Mouse (Mus musculus) midbrain, embryonic 14.5 days (tissue): ENCODE data around the gene 1700088E04Rik. TPM values are rescaled to one million over a fixed set of nuclear protein-coding genes. Genes with fewer than 3 reads are reported as not detected.

Source experiments
- ATAC-seq: fragments of 200-750 bp; cut with Nextera tagmentation; 2 replicates; pipeline ENCODE4 v1.8.0; 2017; ENCODE audit warnings: moderate number of reproducible peaks, moderate library complexity; ENCODE audit not compliant: low FRiP score, low TSS enrichment
- DNase-seq: peaks from one replicate; pipeline ENCODE4 v3.0.0-alpha.2; 2015
- H3K27ac ChIP-seq: fragments of 300-500 bp; sonication (generic); replicated peaks from 2 replicates; pipeline ENCODE4 v1.5.1; 2014; ENCODE audit warnings: mild to moderate bottlenecking, low read depth, low read length, moderate library complexity
- H3K27me3 ChIP-seq: fragments of 300-500 bp; sonication (generic); 2 replicates; pipeline ENCODE4 v1.6.1; 2014; ENCODE audit warnings: low read length, control low read depth, mixed read lengths; ENCODE audit not compliant: control insufficient read depth, insufficient read depth
- H3K36me3 ChIP-seq: fragments of 300-500 bp; sonication (generic); 2 replicates; pipeline ENCODE4 v1.6.1; 2014; ENCODE audit warnings: low read length, control low read depth; ENCODE audit not compliant: control insufficient read depth, insufficient read depth
- H3K4me1 ChIP-seq: fragments of 300-500 bp; sonication (generic); 2 replicates; pipeline ENCODE4 v1.6.1; 2014; ENCODE audit warnings: mild to moderate bottlenecking, antibody characterized with exemption, low read length, control low read depth; ENCODE audit not compliant: control insufficient read depth, insufficient read depth
- H3K4me2 ChIP-seq: fragments of 300-500 bp; sonication (generic); 2 replicates; pipeline ENCODE4 v1.6.1; 2014; ENCODE audit warnings: mild to moderate bottlenecking, low read length, moderate library complexity
- H3K4me3 ChIP-seq: fragments of 300-500 bp; sonication (generic); replicated peaks from 2 replicates; pipeline ENCODE4 v1.5.1; 2014; ENCODE audit warnings: low read depth, low read length
- H3K9ac ChIP-seq: fragments of 300-500 bp; sonication (generic); replicated peaks from 2 replicates; pipeline ENCODE4 v1.6.1; 2014; ENCODE audit warnings: mild to moderate bottlenecking, low read length, moderate library complexity
- H3K9me3 ChIP-seq: fragments of 300-500 bp; sonication (generic); 2 replicates; pipeline ENCODE4 v1.6.1; 2016; ENCODE audit warnings: low read length, control low read depth, mixed read lengths; ENCODE audit not compliant: control insufficient read depth
- whole genome bisulfite sequencing: fragments of 180-500 bp; shearing (Covaris S2); extraction: QIAGEN DNeasy Blood & Tissue Kit; methylation state at CpG from one replicate; pipeline ENCODE4 v1.1.7; 2014; 5-methylcytosine and 5-hydroxymethylcytosine counted together
- polyA plus RNA-seq: library from polyadenylated mRNA; unstranded; fragments of >200 nt; fragmentation: Nextera tagmentation; extraction: Ambion mirVana; gene quantifications from 2 replicates; pipeline ENCODE4 v1.2.1, GENCODE M21; 2014

Gene 1700088E04Rik
- polyA plus RNA-seq, 1 experiment from 2014 or later = 14.0 TPM

DNA sequence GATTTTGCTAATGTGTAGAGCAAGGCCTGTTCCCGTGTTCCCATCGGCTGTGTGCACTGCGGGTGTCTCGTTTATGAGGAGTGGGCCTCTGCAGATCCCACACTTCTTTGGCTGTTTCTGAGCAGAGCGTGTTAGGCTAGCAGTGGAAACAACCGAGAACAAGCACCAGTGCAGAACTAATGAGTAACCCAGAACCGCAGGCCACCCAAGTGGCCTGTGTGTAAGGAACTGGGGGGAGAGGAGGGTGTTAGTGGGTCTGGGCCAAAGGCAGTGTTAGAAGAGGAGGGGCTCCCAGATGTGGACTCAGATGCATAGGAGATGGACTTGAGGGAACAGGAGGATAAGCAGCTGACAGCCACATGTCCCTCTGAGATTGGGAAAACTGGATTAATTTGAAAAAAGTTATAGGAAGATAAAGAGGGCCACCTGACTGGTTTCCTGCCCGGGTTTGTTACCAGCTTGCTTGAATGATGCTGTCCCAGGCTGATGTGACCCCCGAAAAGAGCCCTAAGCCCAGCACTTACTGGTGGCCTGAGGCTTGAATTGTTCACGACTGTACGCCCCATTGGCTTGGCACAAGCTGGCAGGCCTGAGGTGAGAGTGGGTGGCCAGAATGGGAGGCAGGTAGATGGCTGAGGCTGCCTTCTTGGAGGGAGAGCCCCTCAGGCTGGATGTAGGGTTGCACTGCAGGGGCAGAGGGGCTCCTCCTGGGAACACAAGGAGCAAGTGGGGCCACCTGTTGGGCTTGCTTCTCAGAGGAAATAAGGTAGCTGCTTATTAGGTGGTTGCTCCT is 5.1 kb downstream of the 1700088E04Rik start:
- no peaks in the 10 kb centered on the region for H3K9me3 ChIP-seq
- H3K4me3 ChIP-seq = no peak overlapping the region
- H3K27me3 ChIP-seq = no peaks in the 10 kb centered on the region
- H3K9ac ChIP-seq = no peak overlapping the region
- H3K4me2 ChIP-seq = no peak overlapping the region
- peaks cover 4% of the 10 kb centered on the region; the same call in 1 of the 2 replicates for H3K4me1 ChIP-seq
- no peak overlapping the region for H3K27ac ChIP-seq
- no peak for ATAC-seq
- 69% methylated on average over 11 of the region's 11 CpGs for WGBS
- H3K36me3 ChIP-seq = peaks cover 31% of the 10 kb centered on the region
- DNase-seq = no peak

DNA sequence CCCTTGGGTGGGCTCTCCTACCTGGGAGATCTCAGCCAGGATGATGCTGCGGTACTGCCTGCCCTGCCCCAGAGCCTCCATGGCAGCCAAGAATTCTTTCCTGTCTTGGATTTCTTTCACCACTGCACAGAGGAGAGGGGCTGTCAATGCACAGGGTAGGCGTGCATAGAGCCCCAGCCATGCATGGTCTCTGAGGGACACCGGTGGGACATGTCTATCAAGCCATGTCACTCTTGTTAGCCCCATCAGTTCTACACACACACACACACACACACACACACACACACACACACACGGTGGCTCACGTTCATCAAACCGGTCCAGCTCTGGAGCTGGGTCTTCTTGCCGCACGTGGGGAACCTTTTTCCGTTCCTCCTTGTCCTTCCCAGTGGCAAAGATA is 5.7 kb downstream of the 1700088E04Rik start:
- Histone ChIP-seq H3K4me3 (no peak overlapping the region), H3K9ac (no peak overlapping the region), H3K27me3 (no peaks in the 10 kb centered on the region), H3K27ac (no peak overlapping the region), H3K9me3 (no peaks in the 10 kb centered on the region), H3K4me2 (no peak overlapping the region), H3K36me3 (peaks cover 38% of the 10 kb centered on the region), H3K4me1 (peaks cover under 1% of the 10 kb centered on the region; the same call in 1 of the 2 replicates)
- WGBS = 73% methylated on average over 9 of the region's 9 CpGs
- ATAC-seq = no peak
- no peak for DNase-seq

DNA sequence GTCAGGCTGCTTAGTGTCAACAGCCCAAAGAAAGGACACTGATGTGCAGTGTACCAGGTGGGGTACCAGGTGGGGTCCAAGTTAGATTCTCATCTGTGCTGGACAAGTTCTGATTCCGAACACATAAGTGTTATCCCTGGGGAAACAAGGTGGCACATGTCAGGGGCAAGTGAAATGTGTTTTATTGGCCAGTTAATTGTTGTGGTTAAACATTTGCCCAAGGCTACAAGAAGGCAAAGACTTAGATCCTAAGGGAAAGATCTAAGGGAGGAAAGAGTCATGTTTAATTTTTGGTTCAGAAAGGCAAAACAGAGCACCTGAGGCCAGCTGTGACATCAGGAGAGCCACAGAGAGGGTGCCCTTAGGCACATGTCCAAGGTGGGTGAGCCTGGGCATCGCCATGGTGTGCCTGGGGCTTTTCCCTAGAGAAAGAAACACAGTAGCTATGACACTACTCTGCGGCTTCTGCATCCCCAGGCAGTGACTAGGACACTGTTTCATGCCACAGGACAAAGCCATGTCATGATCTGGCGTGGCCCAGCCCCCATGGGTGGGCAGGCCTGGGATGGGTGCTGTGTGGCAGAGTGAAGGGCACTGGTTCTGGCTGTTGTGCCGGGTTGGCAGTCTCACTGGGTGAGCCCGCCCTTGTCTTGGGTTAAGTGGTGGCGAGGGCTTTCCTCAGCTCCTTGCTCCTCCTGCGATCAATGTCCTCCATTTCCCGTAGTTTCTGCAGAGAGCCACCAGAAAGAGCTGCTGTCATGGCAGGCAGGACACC is 6.4 kb downstream of the 1700088E04Rik start:
- no peaks in the 10 kb centered on the region for H3K27me3 ChIP-seq
- no peak for ATAC-seq
- 83% methylated on average over 9 of the region's 9 CpGs for WGBS

DNA sequence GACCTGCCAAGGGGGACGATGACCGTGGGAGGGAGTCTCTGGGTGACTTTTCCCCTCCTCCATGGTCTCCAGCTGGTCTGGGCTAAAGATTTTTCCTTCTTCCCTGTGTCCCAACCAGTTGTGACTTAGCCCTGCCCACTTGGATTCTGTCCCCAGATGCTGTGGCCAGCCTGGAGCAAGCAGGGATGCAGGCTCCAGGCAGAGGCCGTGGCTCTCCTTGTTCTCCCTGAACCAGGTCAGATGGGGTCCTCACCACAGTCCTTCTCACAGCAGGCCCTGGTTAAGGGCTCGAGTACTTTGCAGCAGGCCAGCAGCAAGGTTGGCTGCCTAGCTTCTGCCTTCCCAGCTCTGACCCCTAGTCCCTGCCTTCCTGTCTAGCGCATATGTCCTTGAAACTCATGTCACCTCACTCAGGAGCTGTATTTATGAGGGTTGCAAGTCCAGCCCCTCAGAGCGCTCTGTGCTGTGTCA is 7.8 kb downstream of the 1700088E04Rik start:
- H3K9ac ChIP-seq = no peak overlapping the region
- ATAC-seq (no peak), DNase-seq (no peak)
- no peaks in the 10 kb centered on the region for H3K9me3 ChIP-seq
- no peaks in the 10 kb centered on the region for H3K4me1 ChIP-seq
- no peak overlapping the region for H3K4me3 ChIP-seq
- no peaks in the 10 kb centered on the region for H3K27me3 ChIP-seq
- no peak overlapping the region for H3K4me2 ChIP-seq
- 86% methylated on average over 6 of the region's 6 CpGs for WGBS
- H3K36me3 ChIP-seq = peaks cover 56% of the 10 kb centered on the region
- H3K27ac ChIP-seq = no peak overlapping the region

More for the DNA sequence above, 6.4 kb downstream of the 1700088E04Rik start:
- Histone ChIP-seq H3K4me2 (no peak overlapping the region), H3K9ac (no peak overlapping the region), H3K4me3 (no peak overlapping the region), H3K36me3 (peaks cover 44% of the 10 kb centered on the region), H3K9me3 (no peaks in the 10 kb centered on the region), H3K4me1 (no peaks in the 10 kb centered on the region), H3K27ac (no peak overlapping the region)
- no peak for DNase-seq

DNA sequence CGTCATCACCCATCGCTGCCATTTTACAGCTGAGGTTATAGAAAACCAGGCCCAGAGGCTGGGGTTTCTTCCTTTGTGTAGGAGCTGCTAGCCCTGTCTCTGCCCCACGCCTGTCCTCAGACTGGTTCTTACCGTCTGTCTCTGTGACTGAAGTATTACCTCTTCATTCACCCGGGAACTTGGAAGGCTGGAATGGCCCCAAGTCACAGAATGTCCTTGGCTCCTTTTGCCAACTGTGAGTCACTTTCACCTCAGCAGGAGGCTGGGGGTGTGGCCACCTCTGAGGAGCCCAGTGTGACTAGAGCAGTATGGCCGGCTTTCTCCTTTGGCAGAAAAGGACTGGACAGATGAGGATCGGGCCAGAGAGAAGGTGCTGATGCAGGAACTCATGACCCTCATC is 9.6 kb downstream of the 1700088E04Rik start:
- ATAC-seq = no peak
- Histone ChIP-seq H3K4me1 (no peaks in the 10 kb centered on the region), H3K9ac (no peak overlapping the region), H3K27me3 (no peaks in the 10 kb centered on the region), H3K9me3 (no peaks in the 10 kb centered on the region), H3K36me3 (peaks cover 72% of the 10 kb centered on the region), H3K27ac (no peak overlapping the region), H3K4me3 (no peak overlapping the region), H3K4me2 (no peak overlapping the region)
- 80% methylated on average over 7 of the region's 7 CpGs for WGBS
- DNase-seq = no peak

DNA sequence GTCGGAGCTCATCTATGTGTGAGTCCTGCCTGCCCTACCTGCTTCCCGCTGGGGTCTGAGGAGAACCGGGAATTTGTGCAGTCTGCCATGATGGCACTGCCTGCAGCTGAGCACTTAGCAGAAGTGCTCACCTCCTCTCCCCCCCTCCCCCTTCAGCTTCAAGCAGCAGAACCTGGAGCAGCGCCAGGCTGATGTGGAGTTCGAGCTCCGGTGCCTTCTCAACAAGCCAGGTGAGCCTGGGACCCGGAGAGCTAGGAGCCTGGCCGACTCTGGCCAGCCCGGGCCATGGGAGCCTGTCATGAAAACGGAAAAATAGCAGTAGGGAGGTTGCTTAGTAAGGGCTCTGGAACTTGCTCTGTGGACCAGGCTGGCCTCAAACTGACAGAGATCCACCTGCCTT is 10.3 kb downstream of the 1700088E04Rik start:
- no peaks in the 10 kb centered on the region for H3K4me1 ChIP-seq
- H3K4me2 ChIP-seq = no peak overlapping the region
- no peak for DNase-seq
- no peak overlapping the region for H3K9ac ChIP-seq
- peaks cover 78% of the 10 kb centered on the region for H3K36me3 ChIP-seq
- H3K4me3 ChIP-seq = no peak overlapping the region
- no peak for ATAC-seq
- WGBS = 88% methylated on average over 10 of the region's 10 CpGs
- H3K27ac ChIP-seq = no peak overlapping the region
- no peaks in the 10 kb centered on the region for H3K9me3 ChIP-seq
- no peaks in the 10 kb centered on the region for H3K27me3 ChIP-seq

DNA sequence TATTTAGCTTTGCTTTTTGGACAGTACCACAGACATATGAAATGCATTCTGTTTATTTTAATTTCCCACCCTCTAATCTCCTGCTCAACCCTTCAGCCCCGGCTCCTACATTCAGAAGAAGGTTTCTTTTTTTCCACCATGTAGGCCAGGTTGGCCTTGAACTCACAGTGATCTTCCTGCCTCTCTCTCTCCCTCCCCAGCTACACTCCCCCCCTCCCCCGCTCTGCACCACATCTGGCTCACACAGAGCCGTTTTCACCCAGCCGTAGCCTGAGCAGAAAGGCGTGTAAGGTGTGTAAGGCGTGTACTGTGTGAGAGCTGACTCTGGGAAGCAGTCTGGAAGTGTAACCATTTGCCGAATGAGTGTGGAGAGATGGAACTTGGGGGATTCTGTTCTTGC is 11.7 kb downstream of the 1700088E04Rik start:
- Histone ChIP-seq H3K9ac (no peak overlapping the region), H3K27me3 (no peaks in the 10 kb centered on the region), H3K4me2 (no peak overlapping the region), H3K27ac (no peak overlapping the region), H3K4me3 (no peak overlapping the region), H3K9me3 (no peaks in the 10 kb centered on the region), H3K4me1 (no peaks in the 10 kb centered on the region), H3K36me3 (peaks cover 87% of the 10 kb centered on the region)
- WGBS = 82% methylated on average over 7 of the region's 7 CpGs
- ATAC-seq (no peak), DNase-seq (no peak)

DNA sequence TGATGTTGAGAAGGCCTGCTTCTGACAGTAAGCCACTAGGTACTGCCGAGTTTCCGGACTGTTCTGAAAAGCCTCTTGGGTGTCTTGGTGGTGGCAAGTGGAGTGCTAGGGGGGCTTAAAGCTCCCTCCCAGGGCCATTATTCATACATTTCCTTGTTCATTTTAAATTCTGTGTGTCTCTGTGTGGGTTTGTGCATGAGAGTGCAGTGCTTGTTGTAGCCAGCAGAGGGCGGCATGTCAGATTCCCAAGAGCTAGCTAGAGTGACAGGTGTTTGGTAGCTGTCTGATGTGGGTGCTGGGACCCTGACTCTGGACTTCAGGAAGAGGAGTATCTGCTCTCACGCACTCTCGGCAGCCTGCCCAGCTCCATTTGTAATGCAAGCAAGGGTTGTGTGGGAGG is 12.8 kb downstream of the 1700088E04Rik start:
- WGBS = 95% methylated on average over 5 of the region's 5 CpGs
- DNase-seq (no peak), ATAC-seq (no peak)
- no peaks in the 10 kb centered on the region for H3K9me3 ChIP-seq
- peaks cover 89% of the 10 kb centered on the region for H3K36me3 ChIP-seq
- H3K4me3 ChIP-seq = no peak overlapping the region
- H3K4me2 ChIP-seq = no peak overlapping the region
- H3K27ac ChIP-seq = no peak overlapping the region
- no peak overlapping the region for H3K9ac ChIP-seq
- no peaks in the 10 kb centered on the region for H3K4me1 ChIP-seq
- no peaks in the 10 kb centered on the region for H3K27me3 ChIP-seq
